Mouse (Mus musculus) embryonic fibroblast, embryonic 13.5 days (primary cell): Measurements from ENCODE around the gene Samd1.

Source experiments
- CTCF ChIP-seq: IDR thresholded peaks from 2 replicates; pipeline ENCODE4 v1.5.1; 2011; ENCODE audit warnings: mild to moderate bottlenecking, control low read depth, low read length, moderate library complexity, borderline replicate concordance; ENCODE audit not compliant: insufficient read depth
- POLR2A ChIP-seq: IDR thresholded peaks from 2 replicates; pipeline ENCODE4 v1.6.1; 2011; ENCODE audit warnings: low read depth, mild to moderate bottlenecking, control low read depth, low read length, moderate library complexity

DNA sequence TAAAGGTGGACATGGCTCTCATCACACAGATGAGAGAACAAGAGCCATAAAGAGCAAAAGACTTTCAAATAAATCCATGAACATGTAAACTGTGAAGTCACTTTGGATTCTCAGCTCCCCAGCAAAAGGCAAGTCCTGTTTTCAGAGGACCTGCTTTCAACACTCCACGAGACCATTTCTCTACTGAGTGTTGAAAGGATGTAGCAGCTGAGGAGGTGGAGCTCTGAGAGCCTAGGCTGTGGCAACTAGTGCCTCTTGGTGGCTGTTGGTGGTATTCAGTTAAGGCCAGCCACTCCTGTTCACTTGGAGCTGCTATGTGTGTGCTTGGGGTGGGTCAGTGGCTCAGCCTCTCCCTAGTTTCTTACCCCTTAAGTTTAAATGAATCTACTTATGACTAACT is 40.7 kb upstream of the Samd1 start:
- TF ChIP-seq CTCF (no peak), POLR2A (no peak)
